Mouse (Mus musculus) left cerebral cortex, postnatal 10 days (tissue): ENCODE data around the gene Psmc1. TPM values are rescaled to one million over a fixed set of nuclear protein-coding genes. Genes with fewer than 3 reads are reported as not detected.

Experiments used
- DNase-seq, 2 experiments: peaks; one replicate each; pipeline ENCODE4 v3.0.0; 2021 to 2022; ENCODE audit warnings: low spot score in 2 of 2, mixed read lengths in 1 of 2; ENCODE audit errors: extremely low spot score in 1 of 2
- intact Hi-C: fragments of 180-260 bp; cut with DNase I; formaldehyde crosslinking; loops from one replicate; pipeline ENCODE4 v1.15.1; 2025
- total RNA-seq, 2 experiments: library from RNA; stranded (reverse); gene quantifications; 2 replicates each; pipeline ENCODE4 v1.2.3; 2021

Psmc1 gene
- total RNA-seq, 2 experiments from 2014 or later: 192 to 193 TPM

DNA sequence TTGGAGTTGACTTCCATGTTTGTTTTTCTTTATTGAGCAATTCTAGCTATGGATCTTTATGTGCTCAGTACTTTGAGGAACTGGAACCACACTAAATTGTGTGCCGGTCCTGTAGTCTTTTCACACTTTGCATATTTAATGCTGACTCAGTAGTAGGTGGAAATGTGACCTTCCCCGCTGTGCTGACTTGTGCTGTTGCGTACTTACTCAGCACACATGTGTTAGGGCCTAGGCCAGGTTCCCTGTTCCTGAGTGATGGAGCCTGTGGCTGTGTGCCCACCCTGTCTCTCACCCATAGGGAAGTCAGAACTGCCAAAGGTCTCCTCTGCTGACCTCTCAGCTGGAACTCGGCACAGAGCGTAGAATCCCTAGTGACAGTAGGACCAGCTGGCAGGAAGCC, 6.0 kb downstream of the Psmc1 start:
- peak in 1 of 2 experiments; percentile 69 for DNase-seq
- intact Hi-C loops: no loop called here

DNA sequence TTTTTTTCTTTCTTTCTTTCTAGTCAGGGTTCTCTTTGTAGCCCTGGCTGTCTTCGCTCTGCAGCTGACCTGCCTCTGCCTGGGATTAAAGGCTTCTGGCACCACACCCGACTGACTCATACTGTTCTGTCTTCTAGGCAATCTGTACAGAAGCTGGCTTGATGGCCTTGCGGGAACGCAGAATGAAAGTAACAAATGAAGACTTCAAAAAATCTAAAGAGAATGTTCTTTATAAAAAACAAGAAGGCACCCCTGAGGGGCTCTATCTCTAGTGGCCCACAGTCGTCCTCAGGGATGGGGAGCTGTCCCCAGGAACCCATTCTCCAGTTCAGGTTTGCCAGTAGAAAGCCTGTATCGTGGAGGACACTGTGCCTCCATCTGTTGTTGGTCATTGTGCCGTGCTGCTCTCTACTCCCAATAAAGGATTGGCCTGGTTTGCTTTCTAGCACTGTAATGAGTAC, 13.0 kb downstream of the Psmc1 start:
- no peak for DNase-seq
- intact Hi-C loops: no loop called here

DNA sequence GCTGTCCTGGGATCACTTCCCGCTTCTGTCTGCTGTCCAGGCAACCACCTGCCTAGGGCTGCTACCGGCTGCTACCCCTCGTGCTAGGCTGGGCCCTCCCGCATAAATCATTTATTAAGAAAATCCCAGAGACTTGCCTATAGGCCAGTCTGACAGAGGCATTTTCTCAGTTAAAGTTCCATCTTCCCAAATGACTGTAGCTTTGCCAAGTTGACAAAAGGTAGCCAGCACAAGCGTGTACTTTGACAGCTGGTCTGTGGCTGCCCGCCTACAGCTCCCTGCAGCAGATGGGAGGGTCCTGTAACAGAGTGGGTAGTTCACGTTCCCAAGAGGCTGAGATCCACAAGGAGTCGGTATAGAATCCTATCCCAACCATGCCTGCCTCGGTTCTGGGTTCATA, 13.5 kb downstream of the Psmc1 start:
- DNase-seq: peak in 1 of 2 experiments; percentile 60
- intact Hi-C loops: no loop called here

DNA sequence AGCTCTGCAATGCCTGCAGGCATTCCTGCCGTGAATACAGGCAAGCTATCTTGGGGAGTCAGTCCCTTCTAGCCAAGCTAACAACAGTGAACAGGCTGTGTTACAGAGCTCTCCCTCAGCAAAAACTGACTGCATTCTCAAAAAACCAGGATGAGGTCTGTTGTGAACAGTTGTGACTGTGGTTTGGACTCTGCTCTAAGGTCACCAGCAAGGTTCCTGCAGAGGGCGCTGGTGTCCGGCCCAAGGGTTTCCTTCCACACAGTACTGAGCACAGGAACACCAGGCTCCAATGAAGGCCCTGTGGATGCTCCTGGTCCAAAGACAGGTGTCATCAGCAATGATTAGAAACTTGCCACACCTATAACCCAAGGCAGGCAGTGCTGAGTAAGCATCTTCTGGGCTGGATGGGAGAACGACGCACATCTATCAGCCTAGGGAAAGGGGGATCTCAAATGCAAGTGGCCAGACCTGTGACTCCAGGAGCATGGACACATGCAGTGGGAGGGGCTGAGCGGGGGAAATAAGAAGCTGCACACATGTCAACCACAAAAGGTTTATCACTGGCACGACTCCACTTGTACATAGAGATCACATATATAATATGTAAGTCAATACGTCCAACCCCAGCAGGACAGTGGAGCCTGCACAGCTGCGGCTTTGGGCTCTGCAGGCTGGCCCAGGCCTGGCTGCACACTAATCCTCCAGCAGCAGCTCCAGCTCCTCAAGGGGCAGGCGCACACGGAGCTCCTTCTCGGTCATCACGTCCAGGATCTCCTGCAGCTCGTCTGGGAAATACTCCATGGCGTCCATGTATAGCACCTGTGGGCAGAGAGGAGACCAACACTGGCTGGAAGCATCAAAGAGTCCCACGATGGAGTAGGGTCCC, 15.2 kb downstream of the Psmc1 start:
- intact Hi-C loops: no loop called here
- DNase-seq: no peak

DNA sequence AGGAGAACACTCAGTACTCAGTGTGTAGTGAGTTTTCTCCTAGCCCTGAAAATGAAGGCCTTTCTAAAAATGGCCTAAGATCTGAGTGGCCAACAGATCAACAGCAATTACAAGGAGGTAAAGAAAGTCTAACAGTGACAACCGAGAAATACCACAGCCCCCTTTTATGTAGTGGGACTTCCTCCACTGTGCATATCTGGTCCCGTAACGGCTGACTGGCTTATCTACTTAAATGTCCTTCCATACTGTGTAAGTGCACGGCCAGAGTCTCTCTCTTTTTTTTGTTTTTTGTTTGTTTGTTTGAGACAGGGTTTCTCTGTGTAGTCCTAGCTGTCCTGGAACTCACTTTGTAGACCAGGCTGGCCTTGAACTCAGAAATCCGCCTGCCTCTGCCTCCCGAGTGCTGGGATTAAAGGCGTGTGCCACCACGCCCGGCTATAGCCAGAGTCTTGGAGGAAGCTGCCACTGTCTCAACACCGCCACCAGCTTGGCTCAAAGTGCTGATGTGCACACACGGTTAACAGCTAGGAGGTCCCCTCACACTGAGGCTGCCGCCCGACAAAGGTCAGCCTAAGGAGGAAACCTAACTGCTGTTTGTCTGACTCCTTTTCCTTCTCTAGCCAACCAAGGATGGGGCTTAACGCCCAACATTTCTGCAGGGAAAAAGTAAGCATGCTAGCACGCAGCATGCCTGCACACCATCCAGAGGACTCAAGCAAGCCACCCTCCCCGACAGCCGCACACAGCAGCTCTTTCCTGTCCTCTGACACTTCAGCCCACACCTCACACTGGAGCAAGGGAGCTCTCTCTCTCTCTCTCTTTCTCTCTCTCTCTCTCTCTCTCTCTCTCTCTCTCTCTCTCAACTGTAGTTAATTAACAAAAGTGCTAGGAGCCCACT, 17.3 kb downstream of the Psmc1 start:
- intact Hi-C loops: no loop called here
- no peak for DNase-seq

DNA sequence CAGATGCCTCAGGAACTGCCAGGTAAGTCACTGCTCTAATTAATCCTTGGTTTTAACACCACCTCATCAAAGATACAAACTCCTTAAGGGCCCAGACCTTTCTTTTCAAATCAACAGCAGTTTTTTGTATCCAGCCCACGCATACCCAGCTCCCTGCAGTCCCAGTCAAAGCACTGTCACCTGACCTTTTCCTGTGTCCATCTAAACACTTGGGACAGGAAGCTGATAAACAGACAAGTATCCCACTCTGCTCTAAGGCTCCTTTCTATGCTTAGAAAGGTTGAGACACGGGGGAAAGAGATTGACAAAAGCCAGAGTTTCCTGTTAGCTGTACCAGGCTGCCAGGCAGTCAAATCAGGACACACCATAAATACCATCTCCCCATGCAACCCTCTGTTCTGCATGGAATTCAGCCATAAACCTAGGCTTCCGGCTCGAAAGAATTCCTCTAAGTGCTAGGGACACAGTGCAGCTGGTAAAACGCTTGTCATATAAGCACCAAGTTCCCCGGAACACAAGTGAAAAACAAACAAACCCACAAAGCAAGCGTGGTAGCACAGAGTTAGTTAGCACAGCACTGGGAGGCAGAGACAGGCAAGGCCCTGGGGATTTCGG, 18.0 kb downstream of the Psmc1 start:
- intact Hi-C loops: no loop called here
- DNase-seq: peak in 1 of 2 experiments; percentile 49

DNA sequence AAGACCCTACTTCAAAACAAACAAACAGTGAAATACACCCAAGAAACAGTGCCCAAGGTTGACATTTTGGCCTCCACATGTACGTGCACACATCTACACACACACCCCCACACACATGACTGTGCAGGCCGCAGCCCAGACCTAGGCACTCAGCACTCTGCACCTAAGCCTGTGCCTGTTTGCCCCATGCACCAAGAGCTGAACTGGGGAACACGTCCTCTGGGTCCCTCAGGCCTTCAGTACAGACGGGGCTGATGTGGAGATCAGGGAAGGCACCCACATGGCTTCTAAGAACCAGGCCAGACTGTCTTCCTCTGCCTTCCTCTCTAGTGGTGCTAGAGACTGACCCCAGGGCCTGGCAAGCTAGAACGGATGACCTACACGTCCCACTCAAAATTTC, 18.6 kb downstream of the Psmc1 start:
- intact Hi-C loops: no loop called here

DNA sequence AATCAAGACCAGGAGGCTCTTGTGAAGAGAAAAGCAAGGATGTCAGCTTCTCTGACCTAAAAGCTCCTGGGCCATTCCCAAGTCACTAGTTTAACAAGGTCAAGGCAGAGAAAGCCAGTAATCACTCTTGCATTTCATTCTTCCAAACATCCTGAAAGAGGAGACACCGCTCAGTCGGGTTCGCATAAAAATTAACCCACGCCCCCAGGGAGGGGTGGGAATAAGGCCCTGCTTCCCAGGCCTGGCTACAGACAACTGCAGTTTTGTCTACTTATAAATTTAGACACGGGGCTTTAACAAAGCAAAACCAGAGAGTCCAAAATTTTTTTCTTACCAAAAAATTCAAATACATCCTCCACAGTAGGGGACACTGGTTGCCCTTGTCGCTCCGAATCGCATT, 19.0 kb downstream of the Psmc1 start:
- intact Hi-C loops: no loop called here
- no peak for DNase-seq

More for the DNA sequence above, 18.6 kb downstream of the Psmc1 start:
- no peak for DNase-seq

DNA sequence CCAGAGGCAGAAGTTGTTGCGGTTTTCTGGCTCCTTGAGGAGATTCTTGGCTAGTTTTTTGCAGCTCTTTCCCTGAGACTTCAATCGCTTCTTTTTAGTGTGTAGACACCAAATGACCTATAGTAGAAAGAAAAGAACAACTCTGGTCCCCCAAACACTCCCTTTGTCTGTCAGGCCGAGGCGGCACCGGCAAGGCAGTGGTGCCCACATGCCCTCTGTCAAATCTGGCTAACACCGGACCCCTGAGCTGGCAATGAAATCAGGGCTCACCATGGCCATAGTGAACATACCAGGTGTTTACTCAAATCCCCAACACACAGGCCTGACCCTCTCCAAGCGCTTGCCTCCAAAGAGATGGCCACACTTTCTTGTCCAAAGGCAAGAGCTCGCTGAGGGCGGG, 21.2 kb downstream of the Psmc1 start:
- intact Hi-C loops: no loop called here
- no peak for DNase-seq

DNA sequence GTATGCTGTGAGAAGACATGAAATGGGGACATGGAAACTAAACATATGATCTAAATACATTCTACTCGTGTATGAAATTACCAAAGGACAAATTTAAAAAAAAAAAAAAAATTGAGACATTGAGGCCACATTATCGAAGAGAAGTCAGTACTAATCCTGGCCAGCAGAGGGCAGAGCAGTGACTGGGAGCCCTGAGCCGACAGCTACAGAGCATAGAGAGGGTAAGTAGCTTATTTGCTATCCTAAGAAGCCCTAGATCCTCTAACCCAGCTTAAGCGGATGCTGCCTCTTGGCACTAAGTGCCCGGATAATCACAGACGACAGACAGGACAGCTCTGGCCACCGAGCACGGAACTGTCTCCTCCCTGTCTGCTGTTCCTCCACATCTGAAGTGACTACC, 21.7 kb downstream of the Psmc1 start:
- intact Hi-C loops: no loop called here
- peak; percentile 53 to 73 for DNase-seq

DNA sequence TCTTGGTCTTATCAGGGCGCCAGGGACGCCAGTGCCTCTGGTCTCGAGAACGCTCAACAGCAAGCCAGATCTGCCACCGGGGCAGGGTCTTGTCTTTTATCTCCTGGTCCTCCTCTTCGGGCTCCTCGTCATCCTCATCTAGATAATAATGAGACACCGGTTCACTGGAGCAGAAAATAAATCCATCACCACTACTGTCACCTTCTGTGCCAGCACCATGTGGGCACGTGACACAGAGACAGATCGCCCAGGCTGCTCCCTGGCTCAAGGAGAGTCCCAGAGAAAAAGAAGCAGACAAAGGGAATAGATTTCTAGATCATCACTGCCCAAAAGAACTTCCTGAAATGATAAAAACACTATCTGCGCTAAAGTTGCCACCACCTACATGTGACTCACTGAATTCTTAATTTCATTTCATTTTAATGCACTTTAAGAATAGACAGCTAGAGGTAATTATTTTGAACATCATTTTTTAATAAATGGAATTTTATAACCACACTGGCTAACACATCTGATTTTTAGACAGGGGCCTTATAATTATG, 24.5 kb downstream of the Psmc1 start:
- intact Hi-C loops: no loop called here
- no peak for DNase-seq

DNA sequence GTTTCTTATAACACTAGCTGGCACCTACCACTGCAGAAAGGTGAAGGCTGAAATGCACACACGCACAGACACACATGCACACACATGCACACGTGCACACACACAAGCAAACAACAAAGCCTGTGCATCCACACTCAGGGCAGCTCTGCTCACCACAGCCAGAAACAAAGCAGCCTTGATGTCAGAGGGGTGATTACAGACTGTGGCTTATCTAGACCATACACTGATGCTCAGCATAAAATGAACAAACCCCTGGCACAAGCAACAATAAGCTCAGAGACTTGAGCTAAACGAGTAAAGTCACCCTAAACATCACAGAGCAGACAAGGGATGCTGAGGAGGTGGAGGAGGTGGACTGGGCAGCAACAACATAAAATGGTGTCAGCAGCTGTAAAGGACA, 25.2 kb downstream of the Psmc1 start:
- intact Hi-C loops: no loop called here
- no peak for DNase-seq

DNA sequence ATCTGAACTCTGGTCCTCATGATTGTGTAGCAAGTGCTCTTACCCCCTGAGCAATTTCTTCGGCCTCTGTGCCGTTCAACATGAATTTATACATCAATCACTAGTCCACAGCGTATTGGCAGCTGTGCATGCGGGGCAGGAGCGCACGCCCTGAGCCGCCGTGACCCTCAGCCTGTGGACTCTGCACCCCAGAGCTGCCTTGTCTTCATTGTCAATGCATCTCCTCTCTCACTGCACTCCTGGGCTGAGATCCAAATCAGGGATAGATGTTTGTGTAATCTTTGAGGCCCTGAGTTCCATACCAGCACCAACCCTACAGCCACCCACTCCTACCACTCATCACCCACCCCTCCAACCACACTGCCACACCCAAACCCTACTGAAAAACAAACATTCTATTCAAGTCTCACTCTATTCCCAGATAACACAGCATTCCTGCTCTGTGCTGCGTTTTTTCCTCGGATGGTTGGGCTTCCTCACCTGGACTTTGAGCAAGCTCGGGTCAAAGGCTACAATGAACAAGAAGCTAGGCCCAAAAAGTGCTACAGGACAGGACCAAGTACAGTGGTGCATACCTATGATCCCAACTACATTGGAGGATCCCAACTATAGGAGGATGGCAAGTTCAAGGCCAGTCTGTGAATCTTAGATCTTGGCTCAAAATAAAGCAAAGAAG, 33.0 kb downstream of the Psmc1 start:
- DNase-seq: no peak
- intact Hi-C loops: no loop called here

DNA sequence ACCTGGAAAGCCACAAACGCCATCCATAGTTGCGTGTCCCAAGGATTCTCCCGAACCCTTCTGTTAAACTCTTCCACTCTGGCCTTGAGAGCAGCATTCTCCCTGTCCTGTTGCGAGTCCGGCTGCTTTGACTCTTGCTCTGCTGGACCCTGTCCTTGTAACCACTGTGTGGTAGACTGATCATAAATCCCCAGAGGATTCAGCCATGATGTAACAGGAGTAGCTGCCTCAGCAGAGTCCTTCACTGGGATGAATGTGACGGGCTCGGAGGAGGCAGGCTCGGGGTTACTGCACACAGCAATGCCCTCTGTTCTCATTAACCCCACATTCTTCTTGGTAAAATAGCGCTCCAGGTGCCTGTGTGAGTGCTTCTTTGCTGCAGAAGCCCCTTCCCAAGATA, 33.8 kb downstream of the Psmc1 start:
- DNase-seq: no peak
- intact Hi-C loops: no loop called here

DNA sequence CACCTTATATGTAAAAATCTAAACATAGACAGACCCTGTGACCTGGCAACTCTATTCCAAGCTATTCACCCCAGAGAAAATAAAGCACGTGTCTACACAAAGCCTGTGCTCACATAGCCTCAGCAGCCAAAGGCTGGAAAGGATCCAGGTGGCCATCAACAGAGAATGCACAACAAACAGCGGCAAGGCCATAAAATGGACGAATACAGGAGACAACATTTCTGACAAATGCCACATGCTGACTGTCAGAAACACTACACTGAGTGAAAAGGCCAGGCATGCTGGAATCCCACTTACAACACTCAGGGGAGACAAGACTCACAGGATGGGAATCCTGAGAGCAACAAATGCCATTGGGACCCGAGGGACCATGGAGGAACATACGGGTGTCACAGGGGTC, 34.3 kb downstream of the Psmc1 start:
- intact Hi-C loops: no loop called here
- DNase-seq: no peak

DNA sequence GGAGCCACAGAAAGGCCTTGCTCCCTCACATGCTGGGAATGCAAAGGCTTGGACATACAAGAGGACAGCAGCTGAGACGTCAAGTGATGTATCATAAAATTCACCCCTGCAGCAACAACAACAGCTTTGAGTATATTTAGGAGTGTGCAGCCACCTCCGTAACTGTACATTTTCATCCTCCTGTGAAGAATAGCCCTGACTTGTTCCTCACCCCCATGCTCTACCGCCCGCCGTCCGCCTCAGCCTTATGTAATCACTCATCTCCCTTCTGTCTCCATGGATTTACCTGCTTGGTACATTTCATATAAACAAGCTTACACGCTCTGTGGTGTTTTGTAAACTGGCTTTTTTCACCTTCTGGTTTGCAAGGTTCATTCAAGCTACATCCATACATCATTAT, 42.5 kb downstream of the Psmc1 start:
- intact Hi-C loops: no loop called here
- no peak for DNase-seq

DNA sequence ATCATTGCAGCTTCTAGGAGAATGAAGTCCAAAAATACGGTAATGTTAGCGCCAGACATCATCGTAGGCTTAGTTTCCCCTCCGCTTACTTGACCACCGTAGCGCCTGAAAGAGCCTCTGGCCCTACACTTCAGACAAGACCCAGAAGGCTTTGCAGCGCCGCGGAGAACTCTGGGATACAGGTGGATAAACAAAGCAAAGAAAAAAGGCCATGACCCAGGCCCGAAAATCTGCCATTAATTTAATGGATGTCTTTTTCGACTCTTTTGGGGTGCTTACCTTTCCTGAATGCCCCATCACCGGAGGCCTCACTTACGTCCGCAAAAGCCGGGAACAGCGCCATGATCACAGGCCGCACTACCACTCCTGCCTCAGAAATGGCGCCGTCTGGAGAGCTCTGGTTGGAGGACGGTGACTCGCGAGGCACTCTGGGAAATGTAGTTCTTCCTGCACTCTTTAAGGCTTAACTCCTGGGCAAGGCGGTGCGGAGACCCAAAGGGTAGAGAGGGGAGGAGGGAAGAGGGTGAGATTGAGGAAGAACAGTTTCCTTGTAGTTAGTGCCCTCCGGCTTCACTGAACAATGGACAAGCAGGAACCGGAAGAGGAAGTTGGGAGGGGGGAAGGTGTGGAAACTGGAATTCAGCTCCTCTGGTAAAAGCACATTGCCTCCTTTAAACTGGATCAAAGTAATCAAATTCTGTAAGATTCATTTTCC, 49.5 kb downstream of the Psmc1 start, which contains the start of gene Nrde2:
Nrde2 (minus strand) TSS at position 393 of the 715 bp plus-strand sequence.
- intact Hi-C loops: no loop called here
- DNase-seq: peak; percentile 89 to 92

DNA sequence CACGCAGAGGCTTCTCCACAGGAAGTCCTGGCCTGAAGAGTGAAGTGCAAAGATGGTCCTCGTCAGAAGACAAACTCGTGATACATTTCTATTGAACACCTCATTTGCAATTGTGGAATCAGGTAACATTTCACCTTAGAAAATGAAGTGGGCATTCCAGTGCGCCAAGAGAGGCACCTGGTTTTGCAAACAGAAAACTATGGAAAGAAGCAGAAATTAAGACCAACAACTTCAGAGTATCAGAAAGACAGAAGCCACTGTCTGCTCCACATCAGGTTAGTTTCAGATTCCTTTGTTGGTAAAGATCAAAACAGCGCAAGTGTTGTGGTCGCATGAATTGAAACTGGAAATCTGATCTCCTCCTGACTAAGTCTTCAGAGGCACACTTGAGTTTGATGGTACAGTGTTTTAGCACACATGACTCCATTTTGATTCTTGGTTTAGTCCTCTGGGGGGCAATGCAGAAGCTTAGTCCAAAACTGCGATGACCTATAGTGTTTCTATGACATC, 55.1 kb downstream of the Psmc1 start:
- DNase-seq: no peak
- intact Hi-C loops: loop anchor here (2.0 kb wide), 1 partner anchor 678 kb away; no protein-coding TSS in a partner anchor
